Mouse (Mus musculus) neural tube, embryonic 13.5 days (tissue): Measurements from ENCODE around the gene Kcnq5. TPM values are rescaled to one million over a fixed set of nuclear protein-coding genes. Genes with fewer than 3 reads are reported as not detected.
"Not testable (repeated sequence)": the region's sequence is repeated elsewhere in the genome, so short reads cannot be mapped to it uniquely, and the experiment has no call there.

ENCODE experiments used
- ATAC-seq: fragments of 200-750 bp; cut with Nextera tagmentation; 2 replicates; pipeline ENCODE4 v1.8.0; 2017; ENCODE audit warnings: low read depth, mild to moderate bottlenecking, moderate TSS enrichment, moderate library complexity
- H3K27ac ChIP-seq: fragments of 300-500 bp; sonication (generic); replicated peaks from 2 replicates; pipeline ENCODE4 v1.5.1; 2015; ENCODE audit warnings: moderate library complexity, mild to moderate bottlenecking, inconsistent platforms
- H3K27me3 ChIP-seq: fragments of 300-500 bp; sonication (generic); 2 replicates; pipeline ENCODE4 v1.6.1; 2015; ENCODE audit warnings: mild to moderate bottlenecking, inconsistent platforms
- H3K36me3 ChIP-seq: fragments of 300-500 bp; sonication (generic); 2 replicates; pipeline ENCODE4 v1.6.1; 2015; ENCODE audit warnings: mild to moderate bottlenecking, inconsistent platforms
- H3K4me1 ChIP-seq: fragments of 300-500 bp; sonication (generic); replicated peaks from 2 replicates; pipeline ENCODE4 v1.6.1; 2015; ENCODE audit warnings: inconsistent platforms
- H3K4me2 ChIP-seq: fragments of 300-500 bp; sonication (generic); 2 replicates; pipeline ENCODE4 v1.6.1; 2015; ENCODE audit warnings: inconsistent platforms, mild to moderate bottlenecking, moderate library complexity
- H3K4me3 ChIP-seq: fragments of 300-500 bp; sonication (generic); 2 replicates; pipeline ENCODE4 v1.5.1; 2015; ENCODE audit warnings: mild to moderate bottlenecking, inconsistent platforms
- H3K9ac ChIP-seq: fragments of 300-500 bp; sonication (generic); 2 replicates; pipeline ENCODE4 v1.6.1; 2015; ENCODE audit warnings: moderate library complexity, mild to moderate bottlenecking, inconsistent platforms
- H3K9me3 ChIP-seq: fragments of 300-500 bp; sonication (generic); 2 replicates; pipeline ENCODE4 v1.6.1; 2016; ENCODE audit warnings: inconsistent platforms
- WGBS: fragments of 180-500 bp; shearing (Covaris S2); methylation state at CpG from one replicate; pipeline ENCODE4 v1.1.7; 2015; 5-methylcytosine and 5-hydroxymethylcytosine counted together
- polyA plus RNA-seq: library from polyadenylated mRNA; unstranded; fragments of >200 nt; fragmentation: Nextera tagmentation; extraction: Ambion mirVana; gene quantifications from 2 replicates; pipeline ENCODE4 v1.2.1, GENCODE M21; 2015

Kcnq5 gene
- polyA plus RNA-seq, 1 experiment from 2014 or later: 1.4 TPM

GRCm38 (mm10) chr1:21829909-21830455, 131.8 kb downstream of the Kcnq5 start:
- ATAC-seq: no peak
- 67% methylated on average over 6 of the region's 6 CpGs for WGBS
- H3K9me3 ChIP-seq: no peaks in the 10 kb centered on the region
- no peaks in the 10 kb centered on the region for H3K27me3 ChIP-seq
- H3K27ac ChIP-seq: peak overlapping the region; percentile 13; the same call in 1 of the 2 replicates
- H3K36me3 ChIP-seq: no peaks in the 10 kb centered on the region
- no peak overlapping the region for H3K4me2 ChIP-seq
- H3K4me3 ChIP-seq: no peak overlapping the region
- 0 out of 2 replicates have a peak, but pooled peaks cover 5% of the 10 kb centered on the region for H3K4me1 ChIP-seq
- H3K9ac ChIP-seq: no peak overlapping the region

GRCm38 (mm10) chr1:21820066-21820630, 141.6 kb downstream of the Kcnq5 start:
- Histone ChIP-seq H3K4me1 (no peaks in the 10 kb centered on the region), H3K9ac (no peak overlapping the region), H3K27ac (no peak overlapping the region), H3K9me3 (no peaks in the 10 kb centered on the region), H3K4me2 (no peak overlapping the region), H3K4me3 (no peak overlapping the region), H3K36me3 (no peaks in the 10 kb centered on the region), H3K27me3 (no peaks in the 10 kb centered on the region)
- ATAC-seq: no peak
- 37% methylated on average over 10 of the region's 10 CpGs for WGBS

GRCm38 (mm10) chr1:21805064-21805463, 156.7 kb downstream of the Kcnq5 start:
- no peaks in the 10 kb centered on the region for H3K4me1 ChIP-seq
- WGBS: 85% methylated on average over 2 of the region's 2 CpGs
- no peak for ATAC-seq
- H3K27ac ChIP-seq: no peak overlapping the region
- no peak overlapping the region for H3K4me2 ChIP-seq
- H3K9ac ChIP-seq: no peak overlapping the region
- no peaks in the 10 kb centered on the region for H3K36me3 ChIP-seq
- no peaks in the 10 kb centered on the region for H3K9me3 ChIP-seq
- H3K27me3 ChIP-seq: no peaks in the 10 kb centered on the region
- no peak overlapping the region for H3K4me3 ChIP-seq

- Histone ChIP-seq H3K27ac (no peak overlapping the region), H3K36me3 (no peaks in the 10 kb centered on the region), H3K4me3 (no peak overlapping the region), H3K4me1 (no peaks in the 10 kb centered on the region), H3K9me3 (no peaks in the 10 kb centered on the region), H3K9ac (no peak overlapping the region), H3K4me2 (no peak overlapping the region), H3K27me3 (no peaks in the 10 kb centered on the region)
- WGBS: 70% methylated on average over 2 of the region's 2 CpGs
- no peak for ATAC-seq
Observed at GRCm38 (mm10) chr1:21804477-21804866, 157.3 kb downstream of the Kcnq5 start.

- Histone ChIP-seq H3K9me3 (no peaks in the 10 kb centered on the region), H3K36me3 (no peaks in the 10 kb centered on the region), H3K9ac (no peak overlapping the region), H3K27me3 (no peaks in the 10 kb centered on the region), H3K4me3 (no peak overlapping the region), H3K27ac (no peak overlapping the region), H3K4me1 (no peaks in the 10 kb centered on the region), H3K4me2 (no peak overlapping the region)
- 84% methylated on average over 5 of the region's 5 CpGs for whole genome bisulfite sequencing
- no peak for ATAC-seq
Observed at GRCm38 (mm10) chr1:21803751-21804476, 157.8 kb downstream of the Kcnq5 start.

- H3K27me3 ChIP-seq: no peaks in the 10 kb centered on the region
- H3K9me3 ChIP-seq: no peaks in the 10 kb centered on the region
- no peaks in the 10 kb centered on the region for H3K4me1 ChIP-seq
- H3K4me3 ChIP-seq: no peak overlapping the region
- no peak overlapping the region for H3K9ac ChIP-seq
- H3K36me3 ChIP-seq: no peaks in the 10 kb centered on the region
- WGBS: 86% methylated on average over 5 of the region's 5 CpGs
- ATAC-seq: no peak
- H3K4me2 ChIP-seq: no peak overlapping the region
- no peak overlapping the region for H3K27ac ChIP-seq
Observed at GRCm38 (mm10) chr1:21780746-21781145, 181.0 kb downstream of the Kcnq5 start.

- Histone ChIP-seq H3K9me3 (no peaks in the 10 kb centered on the region), H3K4me2 (no peak overlapping the region), H3K9ac (no peak overlapping the region), H3K36me3 (no peaks in the 10 kb centered on the region), H3K4me1 (no peaks in the 10 kb centered on the region), H3K27me3 (no peaks in the 10 kb centered on the region), H3K4me3 (no peak overlapping the region), H3K27ac (no peak overlapping the region)
- 78% methylated on average over 5 of the region's 5 CpGs for WGBS
- ATAC-seq: no peak
Observed at GRCm38 (mm10) chr1:21777560-21777959, 184.2 kb downstream of the Kcnq5 start.

GRCm38 (mm10) chr1:21773931-21774330, 187.8 kb downstream of the Kcnq5 start:
- no peaks in the 10 kb centered on the region for H3K36me3 ChIP-seq
- H3K4me3 ChIP-seq: no peak overlapping the region
- H3K9ac ChIP-seq: no peak overlapping the region
- no peaks in the 10 kb centered on the region for H3K9me3 ChIP-seq
- no peak overlapping the region for H3K4me2 ChIP-seq
- H3K27ac ChIP-seq: no peak overlapping the region
- H3K27me3 ChIP-seq: no peaks in the 10 kb centered on the region
- no peak for ATAC-seq
- 64% methylated on average over 5 of the region's 5 CpGs for WGBS
- H3K4me1 ChIP-seq: no peaks in the 10 kb centered on the region

- Histone ChIP-seq H3K36me3 (no peaks in the 10 kb centered on the region), H3K4me1 (no peaks in the 10 kb centered on the region), H3K9ac (no peak overlapping the region), H3K4me3 (no peak overlapping the region), H3K4me2 (no peak overlapping the region), H3K27me3 (no peaks in the 10 kb centered on the region), H3K9me3 (no peaks in the 10 kb centered on the region), H3K27ac (no peak overlapping the region)
- WGBS: 87% methylated on average over 1 of the region's 1 CpGs
- ATAC-seq: no peak
Observed at GRCm38 (mm10) chr1:21770494-21770893, 191.2 kb downstream of the Kcnq5 start.

GRCm38 (mm10) chr1:21749297-21749696, 212.4 kb downstream of the Kcnq5 start:
- Histone ChIP-seq H3K9me3 (no peaks in the 10 kb centered on the region), H3K4me2 (no peak overlapping the region), H3K36me3 (no peaks in the 10 kb centered on the region), H3K9ac (no peak overlapping the region), H3K27me3 (no peaks in the 10 kb centered on the region), H3K4me1 (no peaks in the 10 kb centered on the region), H3K4me3 (no peak overlapping the region), H3K27ac (no peak overlapping the region)
- ATAC-seq: no peak
- 85% methylated on average over 1 of the region's 1 CpGs for whole genome bisulfite sequencing

GRCm38 (mm10) chr1:21729131-21729530, 232.6 kb downstream of the Kcnq5 start:
- no peak for ATAC-seq
- H3K36me3 ChIP-seq: no peaks in the 10 kb centered on the region
- H3K4me2 ChIP-seq: no peak overlapping the region
- 85% methylated on average over 1 of the region's 1 CpGs for WGBS
- no peak overlapping the region for H3K4me3 ChIP-seq
- no peak overlapping the region for H3K27ac ChIP-seq
- H3K9me3 ChIP-seq: no peaks in the 10 kb centered on the region
- no peaks in the 10 kb centered on the region for H3K27me3 ChIP-seq
- H3K4me1 ChIP-seq: no peaks in the 10 kb centered on the region
- no peak overlapping the region for H3K9ac ChIP-seq

- not testable (repeated sequence) for H3K4me1 ChIP-seq, H3K27me3 ChIP-seq, H3K36me3 ChIP-seq, H3K9me3 ChIP-seq, H3K4me2 ChIP-seq, H3K4me3 ChIP-seq, H3K9ac ChIP-seq, H3K27ac ChIP-seq, ATAC-seq
- WGBS: 86% methylated on average over 2 of the region's 2 CpGs
Observed at GRCm38 (mm10) chr1:21723231-21723630, 238.5 kb downstream of the Kcnq5 start.

GRCm38 (mm10) chr1:21721246-21721645, 240.5 kb downstream of the Kcnq5 start:
- H3K9me3 ChIP-seq: no peaks in the 10 kb centered on the region

More at GRCm38 (mm10) chr1:21721246-21721645, 240.5 kb downstream of the Kcnq5 start:
- Histone ChIP-seq H3K27ac (no peak overlapping the region), H3K4me3 (no peak overlapping the region), H3K4me2 (no peak overlapping the region), H3K27me3 (no peaks in the 10 kb centered on the region), H3K4me1 (no peaks in the 10 kb centered on the region), H3K9ac (no peak overlapping the region), H3K36me3 (no peaks in the 10 kb centered on the region)
- ATAC-seq: no peak
